Mouse (Mus musculus) embryo, embryonic 11.5 days (tissue): Measurements from ENCODE around the gene Tbc1d32.

Experiments
- DNase-seq: peaks from one replicate; pipeline ENCODE4 v3.0.0-alpha.2; 2012; ENCODE audit warnings: low read depth, low spot score

The Tbc1d32 gene

DNA sequence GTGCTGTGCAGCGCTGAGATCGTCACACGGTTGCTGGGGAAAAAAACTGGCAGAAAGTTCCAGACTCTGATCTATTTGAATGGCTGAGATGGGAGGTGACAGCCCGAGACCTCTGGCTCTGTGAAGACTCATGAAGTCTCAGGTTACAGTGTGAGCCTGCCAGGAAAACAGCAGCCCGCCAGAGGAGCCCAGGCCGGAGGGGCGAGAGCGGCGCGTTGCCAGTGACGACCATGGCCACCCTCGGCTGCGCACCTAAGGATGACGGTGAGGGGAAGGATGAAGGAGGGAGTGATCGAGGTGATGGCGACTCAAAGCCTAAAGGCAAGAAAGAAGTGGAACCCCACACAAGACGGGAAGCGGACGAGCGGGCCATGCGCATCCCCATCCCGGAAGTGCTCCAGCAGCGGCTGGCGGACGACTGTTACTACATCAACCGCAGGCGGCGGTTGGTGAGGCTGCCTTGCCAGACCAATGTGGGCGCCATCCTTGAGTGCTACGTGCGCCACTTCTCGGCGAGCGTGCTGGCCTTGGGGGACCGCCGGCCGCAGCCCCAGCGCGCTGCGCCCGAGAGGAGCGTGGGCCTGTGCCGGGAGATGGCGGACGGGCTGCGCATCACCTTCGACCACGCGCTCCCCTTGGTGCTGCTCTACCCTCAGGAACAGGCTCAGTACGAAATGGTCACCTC lies 113.4 kb downstream of the Tbc1d32 start:
- DNase-seq = peak; percentile 56

GRCm38 (mm10) chr10:56106996-56107334 lies 121.5 kb downstream of the Tbc1d32 start:
- DNase-seq = no peak

GRCm38 (mm10) chr10:56106333-56106995 lies 122.0 kb downstream of the Tbc1d32 start, which contains the start of gene Msl3l2:
Gene Msl3l2 (plus strand): TSS chr10:56106917.
- peak; percentile 46 for DNase-seq

DNA sequence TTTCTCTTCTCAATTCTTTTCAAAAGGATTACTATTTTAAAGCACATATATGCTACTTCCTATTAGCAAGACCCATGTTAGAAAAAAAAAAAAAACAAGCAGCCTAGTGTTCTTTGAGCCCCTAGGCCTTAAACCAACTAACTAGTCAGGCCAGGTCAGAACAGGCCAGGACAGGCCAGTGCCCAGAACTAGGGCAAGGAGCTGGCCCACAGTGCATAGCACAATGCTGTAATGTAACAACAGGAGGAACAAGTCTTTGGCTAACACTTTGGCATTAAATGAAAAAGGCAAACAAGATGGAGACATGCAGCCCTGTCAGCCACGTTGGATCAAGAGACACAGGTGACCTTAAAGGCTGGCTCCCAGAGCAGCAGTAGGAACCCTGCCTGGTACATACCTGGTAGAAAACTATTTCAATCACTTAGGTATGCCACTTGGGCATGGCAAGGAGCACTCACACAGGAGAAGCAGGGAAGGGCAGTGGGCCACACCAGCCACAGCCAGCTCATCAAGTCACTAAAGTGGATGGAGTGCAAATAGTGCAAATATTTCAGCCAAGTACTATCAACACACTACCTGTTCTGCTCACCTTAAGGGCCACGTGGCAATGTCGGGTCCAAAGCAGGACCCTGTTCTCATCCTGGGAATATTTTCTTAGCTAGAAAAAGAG lies 128.7 kb downstream of the Tbc1d32 start:
- DNase-seq = no peak

GRCm38 (mm10) chr10:56099126-56099525 lies 129.4 kb downstream of the Tbc1d32 start:
- no peak for DNase-seq

GRCm38 (mm10) chr10:56096757-56097156 lies 131.7 kb downstream of the Tbc1d32 start:
- DNase-seq = no peak

DNA sequence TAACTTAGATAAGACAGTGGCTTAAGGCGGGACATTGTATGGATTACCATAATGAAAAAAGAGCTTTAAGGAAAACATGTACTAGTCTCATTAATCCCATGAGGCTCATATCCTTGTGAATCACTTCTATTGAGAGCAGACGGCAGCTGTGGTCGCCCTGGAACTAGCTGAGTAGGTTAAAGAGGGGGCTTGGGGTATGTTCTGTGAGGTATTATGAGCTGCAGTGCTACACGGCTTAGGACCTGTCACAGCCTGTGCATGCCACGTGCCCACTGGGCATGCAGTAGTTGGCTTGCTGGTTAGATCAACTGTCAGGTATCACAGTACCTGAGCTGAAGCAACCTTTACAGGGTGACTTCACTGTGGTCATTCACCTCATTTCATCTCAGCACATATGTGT lies 133.9 kb downstream of the Tbc1d32 start:
- no peak for DNase-seq

- DNase-seq = no peak
Observed at GRCm38 (mm10) chr10:56089714-56090113, 138.8 kb downstream of the Tbc1d32 start.

- DNase-seq = no peak
Observed at GRCm38 (mm10) chr10:56062746-56063145, 165.7 kb downstream of the Tbc1d32 start.

GRCm38 (mm10) chr10:56061238-56061830 lies 167.2 kb downstream of the Tbc1d32 start:
- DNase-seq = no peak

DNA sequence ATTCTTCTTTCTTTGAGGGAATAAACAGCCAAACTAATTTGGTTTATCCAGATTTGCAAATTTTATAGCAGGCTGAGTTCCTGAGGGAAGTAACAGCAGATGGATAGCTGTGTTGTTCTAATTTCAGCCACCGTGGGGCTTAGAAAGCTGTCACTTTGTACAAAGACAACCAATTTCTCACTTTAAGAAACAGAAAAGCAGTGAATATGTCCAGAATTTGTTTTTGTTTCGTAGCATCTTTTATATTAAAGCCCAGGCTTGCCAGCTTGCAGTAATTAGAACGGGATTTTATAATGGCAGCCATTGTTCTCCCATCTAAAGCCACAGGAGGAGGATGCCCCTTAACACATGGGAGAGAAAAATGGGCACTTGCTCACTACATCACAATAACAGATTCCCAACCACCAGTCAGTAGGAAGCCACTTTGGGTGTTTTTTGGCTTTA lies 169.5 kb downstream of the Tbc1d32 start:
- no peak for DNase-seq

DNA sequence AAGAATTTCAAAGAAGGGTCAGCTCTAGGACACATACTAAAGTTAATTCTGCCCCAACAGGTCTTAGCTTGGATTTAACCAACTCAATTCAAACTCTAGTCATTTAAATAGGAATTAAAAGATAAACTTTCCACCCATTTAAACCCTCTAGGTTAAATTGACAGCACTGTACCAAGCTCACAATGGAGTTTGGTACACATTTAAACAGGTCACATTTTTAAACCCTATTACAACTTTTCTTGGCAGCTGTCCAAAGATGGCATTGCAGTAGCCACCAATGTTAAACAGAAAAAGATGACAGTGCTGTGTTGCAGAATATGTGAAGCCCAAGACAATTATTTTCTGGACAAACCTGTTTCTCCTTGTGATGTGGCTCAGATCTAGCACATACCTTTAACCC lies 203.1 kb downstream of the Tbc1d32 start:
- no peak for DNase-seq

- DNase-seq = no peak
Observed at GRCm38 (mm10) chr10:56024579-56024978, 203.9 kb downstream of the Tbc1d32 start.

- peak; percentile 39 for DNase-seq
Observed at GRCm38 (mm10) chr10:55979898-55980521, 248.5 kb downstream of the Tbc1d32 start.

DNA sequence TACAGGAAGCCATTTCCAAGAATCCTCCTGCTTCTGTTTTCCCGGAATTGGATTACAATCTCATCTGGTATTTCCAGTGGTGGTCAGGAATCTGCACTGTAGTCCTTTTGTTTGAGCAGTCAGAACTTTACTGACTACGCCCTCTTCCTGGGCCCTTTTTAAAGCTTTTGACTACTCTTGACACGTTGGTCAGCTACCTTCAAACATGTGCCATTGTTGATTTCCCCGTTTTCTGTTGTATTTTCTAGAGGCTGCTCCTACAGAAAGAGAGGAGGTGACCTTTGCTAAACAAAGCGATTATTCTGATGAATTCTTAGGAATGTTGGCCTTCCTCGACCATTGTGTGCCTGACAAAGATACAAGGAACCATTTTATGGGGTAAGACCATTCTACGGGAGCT lies 250.5 kb downstream of the Tbc1d32 start:
- no peak for DNase-seq
